Mouse (Mus musculus): ENCODE measurements around the gene Mblac2.

- TF ChIP-seq CTCF (conservative IDR thresholded peaks at IDR 0.05; ENCODE audit: insufficient read depth, insufficient read length, low read depth, low read length) (no peak), POLR2A (IDR thresholded peaks at IDR 0.05; ENCODE audit: low read depth, low read length) (no peak)
These were observed 19.5 kb upstream of the Mblac2 start for GRCm38 (mm10) chr13:81691606-81692005.
